Mouse (Mus musculus) liver, embryonic 14.5 days (tissue): ENCODE data around the gene Olfr178. TPM values are rescaled to one million over a fixed set of nuclear protein-coding genes. Genes with fewer than 3 reads are reported as not detected.

Source experiments
- ATAC-seq: fragments of 200-750 bp; cut with Nextera tagmentation; 2 replicates; pipeline ENCODE4 v1.8.0; 2017; ENCODE audit warnings: moderate number of reproducible peaks, mild to moderate bottlenecking, moderate library complexity; ENCODE audit not compliant: insufficient read depth
- DNase-seq, 3 experiments: peaks; one replicate each; pipeline ENCODE4 v3.0.0-alpha.2; 2012 to 2013; ENCODE audit warnings: low read depth in 3 of 3, low spot score in 3 of 3
- H3K27ac ChIP-seq: fragments of 300-500 bp; sonication (generic); 2 replicates; pipeline ENCODE4 v1.5.1; 2014; ENCODE audit warnings: moderate library complexity, mild to moderate bottlenecking, control low read depth, inconsistent platforms
- H3K27me3 ChIP-seq: fragments of 300-500 bp; sonication (generic); 2 replicates; pipeline ENCODE4 v1.6.1; 2014; ENCODE audit warnings: mild to moderate bottlenecking, low read length, moderate library complexity; ENCODE audit not compliant: control insufficient read depth, insufficient read depth
- H3K36me3 ChIP-seq: fragments of 300-500 bp; sonication (generic); replicated peaks from 2 replicates; pipeline ENCODE4 v1.6.1; 2014; ENCODE audit warnings: low read depth; ENCODE audit not compliant: control insufficient read depth, insufficient read depth
- H3K4me1 ChIP-seq, 2 experiments: fragments of 200-500 bp in 1 of 2; fragments of 300-500 bp in 1 of 2; sonication (generic) in 1 of 2; replicated peaks; 2 replicates each; pipeline ENCODE4 v1.6.1; 2012 to 2014; ENCODE audit warnings: antibody characterized with exemption in 1 of 2, inconsistent platforms in 1 of 2, low read length in 1 of 2; ENCODE audit not compliant: control insufficient read depth in 2 of 2, insufficient read depth in 2 of 2
- H3K4me2 ChIP-seq: fragments of 300-500 bp; sonication (generic); 2 replicates; pipeline ENCODE4 v1.6.1; 2014; ENCODE audit warnings: low read depth, mild to moderate bottlenecking, control low read depth, moderate library complexity
- H3K4me3 ChIP-seq, 2 experiments: fragments of 200-500 bp in 1 of 2; fragments of 300-500 bp in 1 of 2; sonication (generic) in 1 of 2; 2 replicates each; pipeline ENCODE4 v1.5.1; 2012 to 2014; ENCODE audit warnings: low read depth in 2 of 2, low read length in 2 of 2, mild to moderate bottlenecking in 2 of 2, control low read depth in 1 of 2, inconsistent platforms in 1 of 2, moderate library complexity in 1 of 2; ENCODE audit not compliant: insufficient read depth in 1 of 2
- H3K9ac ChIP-seq: fragments of 300-500 bp; sonication (generic); replicated peaks from 2 replicates; pipeline ENCODE4 v1.6.1; 2014; ENCODE audit warnings: mild to moderate bottlenecking, control low read depth, moderate library complexity
- H3K9me3 ChIP-seq: fragments of 300-500 bp; sonication (generic); 2 replicates; pipeline ENCODE4 v1.6.1; 2016; ENCODE audit warnings: low read length, mixed read lengths; ENCODE audit not compliant: control insufficient read depth
- CTCF ChIP-seq: IDR thresholded peaks from 2 replicates; pipeline ENCODE4 v1.5.1; 2016; ENCODE audit warnings: antibody characterized with exemption, low read depth, control low read depth
- EP300 ChIP-seq: IDR thresholded peaks from 2 replicates; pipeline ENCODE4 v1.6.1; 2016; ENCODE audit warnings: antibody characterized with exemption, low read depth
- WGBS: fragments of 180-500 bp; shearing (Covaris S2); extraction: QIAGEN DNeasy Blood & Tissue Kit; methylation state at CpG from one replicate; pipeline ENCODE4 v1.1.7; 2014; ENCODE audit not compliant: insufficient replicate concordance; 5-methylcytosine and 5-hydroxymethylcytosine counted together
- polyA plus RNA-seq, 2 experiments: library from polyadenylated mRNA; depleted of rRNA in 1 of 2; stranded (reverse) in 1 of 2; unstranded in 1 of 2; fragments of >200 nt; fragmentation: Nextera tagmentation in 1 of 2; extraction: Ambion mirVana in 1 of 2; gene quantifications; 2 replicates each; pipeline versions ENCODE4 v1.2.1 to v1.2.3; 2012 to 2014

Olfr178 gene
- polyA plus RNA-seq (2012; rRNA removed) (not detected in 2 replicates), polyA plus RNA-seq (2014; fragmentation: Nextera tagmentation; extraction: Ambion mirVana) (not detected in 2 replicates)

GRCm38 (mm10) chr16:58891963-58892362 lies at the start of gene Olfr178:
Olfr178 (minus strand) TSS chr16:58892063.
- Histone ChIP-seq H3K9ac (no peak within 1 kb of the TSS), H3K36me3 (no peaks in the 10 kb centered on the region), H3K9me3 (no peaks in the 10 kb centered on the region), H3K4me2 (no peak within 1 kb of the TSS), H3K4me3 (no peak within 1 kb of the TSS), H3K4me1 (no peaks in the 10 kb centered on the region), H3K27ac (no peak within 1 kb of the TSS), H3K27me3 (no peaks in the 10 kb centered on the region)
- DNase-seq (no peak), ATAC-seq (no peak)
- WGBS, result 60% methylated on average over 3 of the region's 3 CpGs
- TF ChIP-seq CTCF, result no peak
- no peak for TF ChIP-seq EP300

- TF ChIP-seq EP300, result no peak
- no peak for TF ChIP-seq CTCF
- H3K27me3 ChIP-seq, result no peaks in the 10 kb centered on the region
- H3K27ac ChIP-seq, result no peak within 1 kb of the TSS
- no peak within 1 kb of the TSS for H3K9ac ChIP-seq
- no peak within 1 kb of the TSS for H3K4me2 ChIP-seq
- no peaks in the 10 kb centered on the region for H3K4me1 ChIP-seq
- H3K4me3 ChIP-seq, result no peak within 1 kb of the TSS
- no peaks in the 10 kb centered on the region for H3K9me3 ChIP-seq
- DNase-seq, result no peak
- WGBS, result 54% methylated on average over 4 of the region's 4 CpGs
- no peak for ATAC-seq
- no peaks in the 10 kb centered on the region for H3K36me3 ChIP-seq
These were observed 37.4 kb upstream of the Olfr178 start, which contains the start of gene Olfr180 for GRCm38 (mm10) chr16:58929292-58929691. Olfr180 (minus strand) TSS chr16:58929392.

DNA sequence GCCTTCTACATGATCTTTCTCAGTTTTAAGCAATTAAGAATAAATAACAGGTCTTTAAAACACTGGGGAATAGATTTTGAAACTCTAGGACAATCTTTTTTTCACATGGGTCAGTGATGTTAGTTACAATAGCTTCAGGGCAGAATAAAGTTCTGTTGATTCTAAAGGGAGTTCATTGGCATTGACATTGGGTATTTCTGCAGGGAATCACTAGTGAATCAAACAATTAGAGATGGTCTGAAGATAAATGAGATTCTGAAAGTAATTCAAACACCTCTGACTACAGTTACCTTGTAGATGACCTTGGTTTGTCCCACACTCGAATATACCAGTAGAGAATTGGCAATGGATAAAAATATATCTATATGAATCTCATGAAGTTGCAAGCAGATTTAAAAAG lies 36.8 kb upstream of the Olfr178 start, which contains the start of gene Olfr181:
Gene Olfr181, minus strand, starts transcription at position 101 of the 400 bp plus-strand sequence.
- Histone ChIP-seq H3K4me2 (no peak within 1 kb of the TSS), H3K4me1 (no peaks in the 10 kb centered on the region), H3K27ac (no peak within 1 kb of the TSS), H3K27me3 (no peaks in the 10 kb centered on the region), H3K4me3 (no peak within 1 kb of the TSS), H3K9ac (no peak within 1 kb of the TSS), H3K9me3 (no peaks in the 10 kb centered on the region), H3K36me3 (no peaks in the 10 kb centered on the region)
- ATAC-seq, result no peak
- 20% methylated on average over 1 of the region's 1 CpGs for WGBS
- no peak for DNase-seq
- TF ChIP-seq EP300, result no peak
- no peak for TF ChIP-seq CTCF

DNA sequence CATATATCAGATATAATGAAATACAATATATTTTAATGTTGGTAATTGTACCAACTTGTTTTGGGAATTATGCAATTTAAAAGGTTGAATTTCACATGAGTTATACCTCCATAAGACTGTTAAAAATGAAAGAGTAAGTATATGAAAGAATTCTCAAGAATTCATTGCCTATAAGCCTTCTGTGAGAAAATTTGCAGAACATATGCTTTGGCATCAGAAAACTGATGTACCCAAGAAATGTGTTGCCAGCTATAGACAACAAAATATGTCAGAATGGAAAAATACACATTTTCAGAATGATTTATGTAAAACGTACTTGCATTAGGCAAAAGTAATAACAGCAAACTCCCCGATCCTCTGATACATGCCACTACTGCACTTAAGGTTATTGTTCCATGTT lies 7.4 kb downstream of the Olfr178 start:
- no peaks in the 10 kb centered on the region for H3K4me1 ChIP-seq
- TF ChIP-seq EP300 (no peak), CTCF (no peak)
- no peaks in the 10 kb centered on the region for H3K9me3 ChIP-seq
- 66% methylated on average over 2 of the region's 2 CpGs for WGBS
- H3K27ac ChIP-seq, result no peak overlapping the region
- no peak overlapping the region for H3K9ac ChIP-seq
- no peak overlapping the region for H3K4me3 ChIP-seq
- H3K4me2 ChIP-seq, result no peak overlapping the region
- ATAC-seq (no peak), DNase-seq (no peak)
- H3K36me3 ChIP-seq, result no peaks in the 10 kb centered on the region
- H3K27me3 ChIP-seq, result no peaks in the 10 kb centered on the region

GRCm38 (mm10) chr16:58874668-58875067 lies 17.2 kb downstream of the Olfr178 start, which contains the start of gene Olfr177:
Olfr177 (minus strand) TSS chr16:58874768.
- Histone ChIP-seq H3K4me1 (no peaks in the 10 kb centered on the region), H3K36me3 (no peaks in the 10 kb centered on the region), H3K4me2 (no peak within 1 kb of the TSS), H3K9me3 (no peaks in the 10 kb centered on the region), H3K27me3 (no peaks in the 10 kb centered on the region), H3K4me3 (no peak within 1 kb of the TSS), H3K27ac (no peak within 1 kb of the TSS), H3K9ac (no peak within 1 kb of the TSS)
- ATAC-seq (no peak), DNase-seq (no peak)
- no peak for TF ChIP-seq EP300
- no peak for TF ChIP-seq CTCF
- WGBS, result 33% methylated on average over 1 of the region's 1 CpGs
